Mouse (Mus musculus): ENCODE measurements around the gene Dok5. TPM values are rescaled to one million over a fixed set of nuclear protein-coding genes. Genes with fewer than 3 reads are reported as not detected.

Dok5 gene
- polyA plus RNA-seq, 1 experiment from 2014 or later, result 72.6 TPM

- no peak overlapping the region for H3K4me3 ChIP-seq
- no peak overlapping the region for H3K27ac ChIP-seq (replicated peaks)
- ATAC-seq (ENCODE audit: low read depth), result no peak
- H3K4me2 ChIP-seq, result no peak overlapping the region
- H3K36me3 ChIP-seq, result peaks cover 11% of the 10 kb centered on the region; the same call in 1 of the 2 replicates
- H3K27me3 ChIP-seq, result no peaks in the 10 kb centered on the region
- H3K4me1 ChIP-seq (replicated peaks), result peaks cover 32% of the 10 kb centered on the region
- no peak overlapping the region for H3K9ac ChIP-seq
- H3K9me3 ChIP-seq, result no peaks in the 10 kb centered on the region
- WGBS, result 77% methylated on average over 9 of the region's 9 CpGs
Observed at GRCm38 (mm10) chr2:170811356-170811755, 79.7 kb downstream of the Dok5 start.

GRCm38 (mm10) chr2:170816302-170816701 is 84.7 kb downstream of the Dok5 start:
- Histone ChIP-seq H3K4me2 (no peak overlapping the region), H3K27ac (replicated peaks) (no peak overlapping the region), H3K4me3 (no peak overlapping the region), H3K4me1 (replicated peaks) (peaks cover 4% of the 10 kb centered on the region; the same call in 1 of the 2 replicates), H3K9me3 (peaks cover 8% of the 10 kb centered on the region), H3K36me3 (peaks cover 17% of the 10 kb centered on the region), H3K27me3 (no peaks in the 10 kb centered on the region), H3K9ac (no peak overlapping the region)
- ATAC-seq (ENCODE audit: low read depth), result no peak
- 79% methylated on average over 8 of the region's 8 CpGs for WGBS

- ATAC-seq (ENCODE audit: low read depth), result no peak
- WGBS, result 83% methylated on average over 4 of the region's 4 CpGs
- H3K4me3 ChIP-seq, result no peak overlapping the region
Observed at GRCm38 (mm10) chr2:170817112-170817703, 85.6 kb downstream of the Dok5 start.

GRCm38 (mm10) chr2:170826821-170827441 is 95.3 kb downstream of the Dok5 start:
- no peak overlapping the region for H3K9ac ChIP-seq

More at GRCm38 (mm10) chr2:170817112-170817703, 85.6 kb downstream of the Dok5 start:
- peaks cover 11% of the 10 kb centered on the region for H3K36me3 ChIP-seq
- H3K9me3 ChIP-seq, result peaks cover 10% of the 10 kb centered on the region
- H3K4me2 ChIP-seq, result no peak overlapping the region
- no peaks in the 10 kb centered on the region for H3K27me3 ChIP-seq
- H3K4me1 ChIP-seq (replicated peaks), result peaks cover 4% of the 10 kb centered on the region; the same call in 1 of the 2 replicates
- H3K27ac ChIP-seq (replicated peaks), result no peak overlapping the region
- no peak overlapping the region for H3K9ac ChIP-seq

GRCm38 (mm10) chr2:170828757-170829156 is 97.2 kb downstream of the Dok5 start:
- ATAC-seq (ENCODE audit: low read depth), result 0 out of 2 replicates have a peak, but pooled peaks have one; percentile 48

More at GRCm38 (mm10) chr2:170826821-170827441, 95.3 kb downstream of the Dok5 start:
- Histone ChIP-seq H3K36me3 (no peaks in the 10 kb centered on the region), H3K9me3 (no peaks in the 10 kb centered on the region), H3K4me1 (replicated peaks) (peaks cover 39% of the 10 kb centered on the region), H3K4me3 (no peak overlapping the region), H3K4me2 (peak overlapping the region; percentile 42), H3K27ac (replicated peaks) (peak overlapping the region; percentile 59), H3K27me3 (no peaks in the 10 kb centered on the region)
- 0 out of 2 replicates have a peak, but pooled peaks have one; percentile 29 for ATAC-seq (ENCODE audit: low read depth)
- WGBS, result 31% methylated on average over 17 of the region's 17 CpGs

GRCm38 (mm10) chr2:170829191-170829611 is 97.6 kb downstream of the Dok5 start:
- Histone ChIP-seq H3K9me3 (no peaks in the 10 kb centered on the region), H3K9ac (no peak overlapping the region), H3K4me1 (replicated peaks) (peaks cover 48% of the 10 kb centered on the region), H3K27ac (replicated peaks) (peak overlapping the region; percentile 59), H3K4me2 (no peak overlapping the region), H3K36me3 (no peaks in the 10 kb centered on the region), H3K27me3 (0 out of 2 replicates have a peak, but pooled peaks cover 8% of the 10 kb centered on the region), H3K4me3 (no peak overlapping the region)
- ATAC-seq (ENCODE audit: low read depth), result peak; percentile 62; the same call in 1 of the 2 replicates
- 47% methylated on average over 6 of the region's 6 CpGs for WGBS

More at GRCm38 (mm10) chr2:170828757-170829156, 97.2 kb downstream of the Dok5 start:
- Histone ChIP-seq H3K27ac (replicated peaks) (peak overlapping the region; percentile 59), H3K36me3 (no peaks in the 10 kb centered on the region), H3K4me2 (no peak overlapping the region), H3K9ac (no peak overlapping the region), H3K4me1 (replicated peaks) (peaks cover 48% of the 10 kb centered on the region), H3K27me3 (0 out of 2 replicates have a peak, but pooled peaks cover 6% of the 10 kb centered on the region), H3K9me3 (no peaks in the 10 kb centered on the region), H3K4me3 (no peak overlapping the region)
- WGBS, result 21% methylated on average over 7 of the region's 7 CpGs

GRCm38 (mm10) chr2:170829988-170830387 is 98.4 kb downstream of the Dok5 start:
- H3K27ac ChIP-seq (replicated peaks), result 0 out of 2 replicates have a peak overlapping the region, but pooled peaks have one; percentile 59
- peaks cover 48% of the 10 kb centered on the region for H3K4me1 ChIP-seq (replicated peaks)
- H3K9me3 ChIP-seq, result no peaks in the 10 kb centered on the region
- no peak overlapping the region for H3K9ac ChIP-seq
- ATAC-seq (ENCODE audit: low read depth), result no peak
- no peak overlapping the region for H3K4me3 ChIP-seq
- peaks cover 5% of the 10 kb centered on the region for H3K36me3 ChIP-seq
- H3K27me3 ChIP-seq, result 0 out of 2 replicates have a peak, but pooled peaks cover 8% of the 10 kb centered on the region
- H3K4me2 ChIP-seq, result no peak overlapping the region
- 51% methylated on average over 14 of the region's 14 CpGs for WGBS

GRCm38 (mm10) chr2:170836862-170837261 is 105.3 kb downstream of the Dok5 start:
- Histone ChIP-seq H3K36me3 (peaks cover 8% of the 10 kb centered on the region), H3K4me1 (replicated peaks) (peaks cover 43% of the 10 kb centered on the region), H3K27ac (replicated peaks) (peak overlapping the region; percentile 74), H3K4me3 (no peak overlapping the region), H3K27me3 (0 out of 2 replicates have a peak, but pooled peaks cover 8% of the 10 kb centered on the region), H3K9ac (no peak overlapping the region), H3K9me3 (no peaks in the 10 kb centered on the region), H3K4me2 (no peak overlapping the region)
- ATAC-seq (ENCODE audit: low read depth), result peak; percentile 16; the same call in 1 of the 2 replicates
- 16% methylated on average over 10 of the region's 10 CpGs for WGBS

GRCm38 (mm10) chr2:170837363-170837762 is 105.8 kb downstream of the Dok5 start:
- 30% methylated on average over 11 of the region's 11 CpGs for WGBS

GRCm38 (mm10) chr2:170837824-170838557 is 106.4 kb downstream of the Dok5 start:
- H3K4me1 ChIP-seq (replicated peaks), result peaks cover 34% of the 10 kb centered on the region
- H3K4me3 ChIP-seq, result no peak overlapping the region
- H3K27ac ChIP-seq (replicated peaks), result peak overlapping the region; percentile 69
- ATAC-seq (ENCODE audit: low read depth), result peak; percentile 82
- 14% methylated on average over 12 of the region's 12 CpGs for WGBS
- no peak overlapping the region for H3K9ac ChIP-seq
- H3K4me2 ChIP-seq, result no peak overlapping the region
- H3K9me3 ChIP-seq, result no peaks in the 10 kb centered on the region
- 0 out of 2 replicates have a peak, but pooled peaks cover 8% of the 10 kb centered on the region for H3K27me3 ChIP-seq
- H3K36me3 ChIP-seq, result peaks cover 8% of the 10 kb centered on the region

More at GRCm38 (mm10) chr2:170837363-170837762, 105.8 kb downstream of the Dok5 start:
- Histone ChIP-seq H3K4me3 (no peak overlapping the region), H3K27ac (replicated peaks) (peak overlapping the region; percentile 74), H3K9ac (no peak overlapping the region), H3K27me3 (0 out of 2 replicates have a peak, but pooled peaks cover 8% of the 10 kb centered on the region), H3K4me2 (no peak overlapping the region), H3K36me3 (peaks cover 8% of the 10 kb centered on the region), H3K4me1 (replicated peaks) (peaks cover 38% of the 10 kb centered on the region), H3K9me3 (no peaks in the 10 kb centered on the region)
- ATAC-seq (ENCODE audit: low read depth), result no peak

GRCm38 (mm10) chr2:170841441-170841965 is 109.9 kb downstream of the Dok5 start:
- Histone ChIP-seq H3K36me3 (no peaks in the 10 kb centered on the region), H3K4me3 (no peak overlapping the region), H3K4me2 (no peak overlapping the region), H3K9ac (no peak overlapping the region), H3K27ac (replicated peaks) (no peak overlapping the region), H3K9me3 (no peaks in the 10 kb centered on the region), H3K27me3 (no peaks in the 10 kb centered on the region), H3K4me1 (replicated peaks) (peaks cover 29% of the 10 kb centered on the region)
- no peak for ATAC-seq (ENCODE audit: low read depth)
- 40% methylated on average over 13 of the region's 13 CpGs for WGBS
